Mouse (Mus musculus) lung, postnatal 14 days (tissue): ENCODE measurements around the gene Zc3h7b.
"Not testable (repeated sequence)": the region's sequence is repeated elsewhere in the genome, so short reads cannot be mapped to it uniquely, and the experiment has no call there.

Experiments used
- DNase-seq: peaks from one replicate; pipeline ENCODE4 v3.0.0; 2021

Gene Zc3h7b

GRCm38 (mm10) chr15:81744992-81745600 lies at the start of gene Zc3h7b, which contains the start of gene Rangap1:
Zc3h7b (plus strand) TSS chr15:81745057.
Rangap1 (minus strand) TSS chr15:81745530.
- peak; percentile 82 for DNase-seq

GRCm38 (mm10) chr15:81697175-81697574 lies 47.7 kb upstream of the Zc3h7b start, which contains the start of gene Chadl:
Chadl (minus strand) TSS chr15:81697287.
- DNase-seq, result no peak

DNA sequence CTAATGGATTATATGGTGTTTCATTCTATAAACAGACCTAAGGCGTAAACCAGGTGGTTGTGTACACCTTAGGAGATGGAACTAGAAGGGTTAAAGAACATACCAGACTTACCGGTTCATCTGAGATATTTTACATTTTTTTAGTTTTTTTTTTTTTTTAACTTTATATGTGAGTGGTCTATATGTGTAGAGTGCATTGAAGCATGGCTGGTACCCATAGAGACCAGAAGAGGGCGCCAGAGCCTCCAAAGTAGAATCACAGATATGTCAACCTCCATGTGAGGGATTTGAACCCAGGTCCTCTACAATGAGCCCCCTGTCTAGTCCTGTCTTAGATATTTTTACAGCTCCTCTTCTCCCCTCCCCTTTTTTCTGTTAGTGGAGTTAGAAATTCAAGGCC lies 47.0 kb upstream of the Zc3h7b start:
- DNase-seq, result peak; percentile 33

- DNase-seq, result no peak
Measured at GRCm38 (mm10) chr15:81698532-81698931, 46.3 kb upstream of the Zc3h7b start.

GRCm38 (mm10) chr15:81700161-81700560 lies 44.7 kb upstream of the Zc3h7b start:
- DNase-seq, result no peak

DNA sequence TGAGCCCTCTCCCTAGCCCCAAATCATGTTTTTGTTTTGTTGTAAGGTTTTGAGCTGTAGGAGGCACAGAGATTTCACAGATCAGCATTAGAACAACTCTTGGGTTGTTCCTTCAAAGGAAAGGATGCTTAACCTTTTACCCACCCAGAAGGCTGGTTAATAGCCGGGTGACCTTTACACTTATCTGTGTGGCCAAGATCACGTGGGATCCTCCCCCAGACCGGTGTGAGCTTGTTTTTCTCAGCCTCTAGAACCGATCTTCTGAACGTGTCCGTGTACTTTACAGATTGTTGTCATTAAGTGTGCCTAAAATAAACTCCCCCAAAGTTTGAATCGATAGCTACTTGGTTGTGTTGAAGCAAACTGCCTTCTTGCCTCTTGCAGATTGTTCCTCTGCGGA lies 44.3 kb upstream of the Zc3h7b start:
- DNase-seq, result no peak

- DNase-seq, result not testable (repeated sequence)
Measured at GRCm38 (mm10) chr15:81701350-81701749, 43.5 kb upstream of the Zc3h7b start.

GRCm38 (mm10) chr15:81702306-81703093 lies 42.4 kb upstream of the Zc3h7b start:
- DNase-seq, result no peak

DNA sequence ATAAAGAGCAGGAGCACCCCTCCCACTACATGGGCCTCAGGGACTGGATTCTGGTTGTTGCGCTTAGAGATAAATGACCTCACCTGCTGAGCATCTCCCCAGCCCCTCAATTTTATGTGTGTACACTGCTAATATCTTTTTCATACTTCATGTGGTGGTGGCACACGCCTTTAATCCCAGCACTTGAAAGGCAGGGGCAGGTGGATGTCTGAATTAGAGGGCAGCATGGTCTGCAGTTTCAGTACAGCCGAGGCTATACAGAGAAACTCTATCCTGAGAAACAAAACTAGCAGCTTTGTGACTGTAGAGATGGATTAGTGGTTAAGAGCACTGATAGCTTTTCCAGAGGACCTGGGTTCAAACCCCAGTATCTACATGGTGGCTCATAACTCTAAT lies 41.8 kb upstream of the Zc3h7b start:
- DNase-seq, result no peak

DNA sequence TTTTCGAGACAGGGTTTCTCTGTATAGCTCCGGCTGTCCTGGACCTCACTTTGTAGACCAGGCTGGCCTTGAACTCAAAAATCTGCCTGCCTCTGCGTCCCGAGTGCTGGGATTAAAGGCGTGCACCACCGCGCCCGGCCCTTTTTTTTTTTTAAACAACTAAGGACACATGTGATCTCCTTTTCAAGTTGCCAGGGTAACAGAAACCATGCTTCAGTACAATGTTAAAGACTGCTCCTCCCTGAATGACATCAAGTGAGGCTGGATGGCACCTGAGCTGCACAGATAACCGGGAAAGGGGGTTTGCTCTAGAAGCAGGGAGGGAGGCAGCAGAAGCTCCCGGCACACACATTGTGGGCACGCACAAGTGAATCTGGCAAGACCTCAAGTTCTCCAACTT lies 35.9 kb upstream of the Zc3h7b start:
- no peak for DNase-seq

- no peak for DNase-seq
Measured at GRCm38 (mm10) chr15:81709686-81710085, 35.2 kb upstream of the Zc3h7b start.

GRCm38 (mm10) chr15:81710801-81711200 lies 34.1 kb upstream of the Zc3h7b start:
- DNase-seq, result no peak

DNA sequence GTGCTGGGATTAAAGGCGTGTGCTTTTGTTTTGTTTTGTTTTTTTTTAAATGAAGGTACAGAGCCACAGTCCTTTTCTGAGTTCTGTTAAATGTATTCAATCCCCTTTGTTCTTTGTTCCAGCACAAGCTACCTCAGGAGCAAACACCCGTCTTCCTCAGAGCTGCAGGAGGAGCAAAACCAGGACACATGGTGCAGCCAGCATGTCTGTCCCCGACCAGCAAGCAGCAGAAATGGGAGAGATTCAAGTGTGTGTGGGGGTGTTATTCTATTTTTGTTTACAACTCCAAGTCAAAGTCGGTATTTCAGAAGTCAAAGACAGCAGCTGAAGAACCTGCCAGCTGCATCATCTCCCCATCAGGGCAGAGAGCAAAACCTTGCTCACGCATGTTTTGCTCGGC lies 31.1 kb upstream of the Zc3h7b start:
- DNase-seq, result no peak

- no peak for DNase-seq
Measured at GRCm38 (mm10) chr15:81718336-81719138, 26.3 kb upstream of the Zc3h7b start.

- no peak for DNase-seq
Measured at GRCm38 (mm10) chr15:81719139-81719531, 25.7 kb upstream of the Zc3h7b start.

GRCm38 (mm10) chr15:81722361-81722760 lies 22.5 kb upstream of the Zc3h7b start:
- DNase-seq, result no peak

DNA sequence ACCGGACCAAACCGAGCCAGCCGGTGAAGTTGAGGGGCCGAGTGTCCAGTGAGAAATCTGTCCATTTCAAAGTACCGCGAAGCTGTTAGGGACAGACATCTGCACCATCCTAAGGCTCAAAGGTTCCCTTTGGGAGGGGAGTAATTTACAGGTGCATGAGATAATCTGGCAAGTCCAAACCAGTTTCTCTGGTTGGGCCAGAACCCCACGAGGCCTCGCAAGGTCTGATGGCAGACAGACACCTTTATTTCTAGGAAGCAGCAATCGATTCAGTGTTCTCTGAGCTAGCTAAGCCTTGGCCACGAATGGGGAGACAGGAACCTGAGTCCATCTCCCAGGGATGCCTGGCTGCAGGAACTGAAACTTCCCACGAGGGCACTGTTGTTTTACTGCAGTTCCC lies 21.2 kb upstream of the Zc3h7b start:
- no peak for DNase-seq

DNA sequence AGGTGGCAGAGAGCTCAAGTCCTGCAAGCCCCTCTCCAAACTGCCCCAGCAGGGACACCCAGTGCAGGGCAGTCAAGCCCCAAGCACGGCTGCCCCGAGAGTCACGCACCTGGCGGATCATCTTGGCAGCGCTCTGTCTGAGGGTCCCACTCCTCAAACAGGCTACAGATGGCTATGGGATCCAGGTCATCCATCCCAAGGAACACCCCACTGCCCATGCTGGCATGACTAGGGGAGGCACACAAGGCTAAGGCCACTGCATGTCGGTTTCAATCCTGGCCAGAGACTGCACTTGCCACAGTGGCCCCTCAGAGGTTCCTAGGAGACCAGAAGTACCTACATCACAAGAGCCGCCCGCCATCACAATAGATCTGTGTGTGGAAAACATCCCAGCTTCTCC lies 18.9 kb upstream of the Zc3h7b start:
- no peak for DNase-seq

DNA sequence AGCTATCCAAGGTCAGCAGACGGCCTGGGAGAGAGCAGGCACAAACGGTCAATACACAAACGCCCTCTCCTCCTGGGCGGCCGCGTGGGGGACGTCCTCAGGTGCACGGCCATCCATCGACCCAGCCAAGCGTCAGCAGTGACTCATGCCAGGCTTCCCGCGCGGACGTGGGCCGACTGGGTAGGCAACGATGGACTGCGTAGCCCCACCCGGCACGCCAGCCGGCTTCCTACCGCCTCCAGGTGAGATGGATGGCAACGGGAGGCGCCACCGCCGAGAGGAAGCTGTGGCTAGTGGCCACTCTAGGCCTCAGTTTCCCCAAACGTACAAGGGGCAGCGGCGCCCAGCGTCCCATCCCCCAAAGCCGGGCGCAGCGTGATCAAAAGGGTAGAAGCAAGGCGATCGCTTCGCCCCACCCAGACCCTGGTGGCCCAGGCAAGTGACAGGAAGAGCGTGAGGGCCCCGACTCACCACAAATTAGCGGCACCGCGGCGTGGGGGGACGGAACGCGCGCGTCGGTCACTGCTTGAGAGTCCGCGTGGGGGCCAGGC lies 15.5 kb upstream of the Zc3h7b start:
- DNase-seq, result peak; percentile 12

GRCm38 (mm10) chr15:81729792-81730635 lies 14.8 kb upstream of the Zc3h7b start:
- peak; percentile 97 for DNase-seq

GRCm38 (mm10) chr15:81735075-81735474 lies 9.8 kb upstream of the Zc3h7b start:
- DNase-seq, result no peak

DNA sequence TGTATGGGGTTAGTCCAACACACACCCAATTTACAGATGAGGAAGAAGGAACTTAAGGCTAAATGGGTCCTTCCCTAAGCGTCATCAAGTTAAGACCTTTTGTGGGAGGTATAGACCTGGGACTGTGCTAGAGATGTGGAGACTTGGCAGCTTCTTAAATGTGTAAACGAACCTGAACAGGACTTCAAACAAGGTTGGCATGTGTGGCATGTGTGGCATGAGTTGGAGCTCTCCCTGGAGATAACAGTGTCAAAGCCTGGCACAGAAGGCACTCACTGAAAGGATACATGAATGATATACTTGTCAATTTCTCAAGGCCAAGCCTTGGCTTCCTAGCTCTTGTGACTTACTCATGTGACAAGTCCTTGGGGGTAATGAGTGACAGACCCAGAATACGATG lies 5.6 kb upstream of the Zc3h7b start:
- DNase-seq, result no peak
